Mouse (Mus musculus): ENCODE results near the gene Actn3. TPM values are rescaled to one million over a fixed set of nuclear protein-coding genes. Genes with fewer than 3 reads are reported as not detected.
"Not testable (repeated sequence)": the region's sequence is repeated elsewhere in the genome, so short reads cannot be mapped to it uniquely, and the experiment has no call there.

The Actn3 gene
- total RNA-seq, 2 experiments from 2014 or later, result not detected

DNA sequence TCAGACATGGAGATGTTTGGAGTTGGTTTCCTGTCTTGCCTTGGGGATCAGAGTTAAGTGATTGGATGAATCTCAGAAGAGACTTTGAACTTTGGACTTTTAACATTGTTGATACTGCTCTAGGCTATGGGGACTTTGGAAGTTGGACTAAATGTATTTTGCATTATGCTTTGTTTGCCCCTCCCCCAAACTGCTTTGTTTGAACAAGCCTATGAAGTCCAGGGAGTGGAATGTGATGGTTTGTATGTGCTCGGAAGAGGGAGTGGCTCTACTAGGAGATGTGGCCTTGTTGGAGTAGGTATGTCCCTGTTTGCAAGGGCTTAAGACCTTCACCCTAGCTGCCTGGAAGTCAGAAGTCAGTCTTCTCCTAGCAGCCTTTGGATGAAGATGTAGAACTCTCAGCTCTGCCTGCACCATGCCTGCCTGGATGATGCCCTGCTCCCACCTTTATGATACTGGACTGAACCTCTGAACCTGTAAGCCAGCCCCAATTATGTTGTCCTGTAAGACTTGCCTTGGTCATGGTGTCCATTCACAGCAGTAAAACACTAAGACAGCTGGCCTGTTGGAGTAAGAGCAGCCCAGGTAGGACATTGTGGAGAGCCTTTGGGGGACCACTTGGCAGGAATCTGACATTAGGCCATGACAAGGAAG lies 60.4 kb downstream of the Actn3 start:
- no peak for ATAC-seq (replicated peaks; ENCODE audit: low FRiP score, poor library complexity, severe bottlenecking)

DNA sequence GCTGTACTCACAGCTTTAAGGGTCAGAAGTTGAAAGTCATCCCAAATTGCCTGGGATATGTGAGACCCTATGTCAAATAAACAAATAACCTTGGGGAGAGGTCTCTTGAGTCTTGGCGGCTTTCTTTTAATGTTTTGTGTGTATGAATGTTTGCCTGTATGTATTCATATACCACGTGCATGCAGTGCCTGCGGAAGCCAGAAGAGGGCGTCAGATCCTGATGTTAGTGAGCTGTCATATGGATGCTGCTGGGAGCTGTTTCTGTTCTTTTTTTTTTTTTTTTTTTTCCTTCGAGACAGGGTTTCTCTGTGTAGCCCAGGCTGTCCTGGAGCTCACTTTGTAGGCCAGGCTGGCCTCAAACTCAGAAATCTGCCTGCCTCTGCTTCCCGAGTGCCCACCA lies 64.7 kb downstream of the Actn3 start:
- ATAC-seq (replicated peaks; ENCODE audit: low FRiP score, poor library complexity, severe bottlenecking), result no peak

DNA sequence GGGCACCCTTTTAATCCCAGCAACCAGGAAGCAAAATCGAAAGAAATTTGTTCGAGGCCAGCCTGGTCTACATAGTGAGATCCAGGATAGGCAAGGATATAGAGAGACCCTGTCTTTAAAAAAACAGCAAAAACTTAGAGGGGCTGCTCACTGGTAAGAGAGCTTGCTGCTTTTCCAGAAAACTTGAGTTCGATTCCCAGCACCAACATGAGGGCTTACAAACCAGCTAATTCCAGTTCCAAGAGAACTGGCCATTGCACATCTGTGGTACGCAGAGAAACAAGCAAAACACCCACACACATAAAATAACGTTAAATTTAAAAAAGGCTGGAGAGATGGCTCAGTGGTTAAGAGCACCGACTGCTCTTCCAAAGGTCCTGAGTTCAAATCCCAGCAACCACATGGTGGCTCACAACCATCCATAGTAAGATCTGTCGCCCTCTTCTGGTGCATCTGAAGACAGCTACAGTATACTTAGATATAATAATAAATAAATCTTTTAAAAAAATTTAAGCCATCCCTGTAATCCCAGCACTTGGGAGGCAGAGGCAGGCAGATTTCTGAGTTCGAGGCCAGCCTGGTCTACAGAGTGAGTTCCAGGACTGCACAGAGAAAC lies 65.3 kb downstream of the Actn3 start:
- not testable (repeated sequence) for ATAC-seq (replicated peaks; ENCODE audit: low FRiP score, poor library complexity, severe bottlenecking)

DNA sequence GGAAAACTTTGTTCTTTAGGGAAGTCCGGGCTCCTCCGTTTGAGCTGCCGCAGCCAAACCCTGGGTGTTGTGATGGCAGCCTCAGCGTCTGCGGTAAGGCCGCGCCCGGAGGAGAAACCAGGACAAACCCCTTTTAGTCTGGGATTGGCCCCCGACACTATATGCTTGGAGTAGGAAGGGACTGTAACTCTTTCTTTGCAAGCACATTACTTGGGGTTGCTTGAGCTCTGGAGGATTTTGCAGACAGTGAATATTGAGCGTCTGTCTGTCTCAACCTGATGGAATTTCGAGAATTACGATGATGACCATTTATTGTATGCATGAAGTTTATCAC lies 65.8 kb downstream of the Actn3 start:
- no peak for ATAC-seq (replicated peaks; ENCODE audit: low FRiP score, poor library complexity, severe bottlenecking)

Other genes with a start within 250 kb of the Actn3 start
- not detected in 2 replicates for gene Gm960, start 179.2 kb downstream of the Actn3 start, total RNA-seq (2015; ENCODE audit: low replicate concordance)
- 0.56 TPM in 1 of 2 replicates, not detected in the other for gene Gm960, start 179.2 kb downstream of the Actn3 start, total RNA-seq (2017; ENCODE audit: low replicate concordance)
- gene Sptbn2, start 166.7 kb downstream of the Actn3 start, total RNA-seq (2015; ENCODE audit: low replicate concordance), result not detected in 2 replicates
- not detected in 2 replicates for gene Sptbn2, start 166.7 kb downstream of the Actn3 start, total RNA-seq (2017; ENCODE audit: low replicate concordance)
- 0.58 and 4.0 TPM in 2 replicates for gene Rbm4b, start 121.4 kb downstream of the Actn3 start, total RNA-seq (2015; ENCODE audit: low replicate concordance)
- 6.6 and 7.5 TPM in 2 replicates for gene Rbm4b, start 121.4 kb downstream of the Actn3 start, total RNA-seq (2017; ENCODE audit: low replicate concordance)
- gene Rbm4, start 84.0 kb downstream of the Actn3 start, total RNA-seq (2015; ENCODE audit: low replicate concordance), result 50.5 and 66.9 TPM in 2 replicates
- gene Rbm4, start 84.0 kb downstream of the Actn3 start, total RNA-seq (2017; ENCODE audit: low replicate concordance), result 139 and 185 TPM in 2 replicates
- 7.7 and 74.0 TPM in 2 replicates for gene Gm21992, start 66.3 kb downstream of the Actn3 start, total RNA-seq (2015; ENCODE audit: low replicate concordance)
- 20.6 and 28.2 TPM in 2 replicates for gene Gm21992, start 66.3 kb downstream of the Actn3 start, total RNA-seq (2017; ENCODE audit: low replicate concordance)
- 63.8 and 73.6 TPM in 2 replicates for gene Rbm14, start 66.3 kb downstream of the Actn3 start, total RNA-seq (2015; ENCODE audit: low replicate concordance)
- 59.4 and 71.3 TPM in 2 replicates for gene Rbm14, start 66.3 kb downstream of the Actn3 start, total RNA-seq (2017; ENCODE audit: low replicate concordance)
- gene Ccs, start 38.6 kb downstream of the Actn3 start, total RNA-seq (2015; ENCODE audit: low replicate concordance), result 12.3 and 18.8 TPM in 2 replicates
- 24.4 and 66.9 TPM in 2 replicates for gene Ccs, start 38.6 kb downstream of the Actn3 start, total RNA-seq (2017; ENCODE audit: low replicate concordance)
- gene Ccdc87, start 38.5 kb downstream of the Actn3 start, total RNA-seq (2015; ENCODE audit: low replicate concordance), result not detected in 2 replicates
- gene Ccdc87, start 38.5 kb downstream of the Actn3 start, total RNA-seq (2017; ENCODE audit: low replicate concordance), result not detected in 2 replicates
- gene Ctsf, start 22.8 kb downstream of the Actn3 start, total RNA-seq (2015; ENCODE audit: low replicate concordance), result 79.7 and 90.9 TPM in 2 replicates
- gene Ctsf, start 22.8 kb downstream of the Actn3 start, total RNA-seq (2017; ENCODE audit: low replicate concordance), result 51.5 and 94.7 TPM in 2 replicates
- gene Zdhhc24, start 759 bp upstream of the Actn3 start, total RNA-seq (2015; ENCODE audit: low replicate concordance), result 4.0 and 12.1 TPM in 2 replicates
- 9.6 and 10.5 TPM in 2 replicates for gene Zdhhc24, start 759 bp upstream of the Actn3 start, total RNA-seq (2017; ENCODE audit: low replicate concordance)
- gene Bbs1, start 28.7 kb upstream of the Actn3 start, total RNA-seq (2015; ENCODE audit: low replicate concordance), result 0.84 and 1.5 TPM in 2 replicates
- gene Bbs1, start 28.7 kb upstream of the Actn3 start, total RNA-seq (2017; ENCODE audit: low replicate concordance), result 0.42 and 1.2 TPM in 2 replicates
- 4.6 and 7.5 TPM in 2 replicates for gene Dpp3, start 50.4 kb upstream of the Actn3 start, total RNA-seq (2015; ENCODE audit: low replicate concordance)
- 6.0 and 7.3 TPM in 2 replicates for gene Dpp3, start 50.4 kb upstream of the Actn3 start, total RNA-seq (2017; ENCODE audit: low replicate concordance)
- not detected in 2 replicates for gene Peli3, start 65.2 kb upstream of the Actn3 start, total RNA-seq (2015; ENCODE audit: low replicate concordance)
- gene Peli3, start 65.2 kb upstream of the Actn3 start, total RNA-seq (2017; ENCODE audit: low replicate concordance), result not detected in 2 replicates
- 3.7 and 4.4 TPM in 2 replicates for gene Mrpl11, start 84.2 kb upstream of the Actn3 start, total RNA-seq (2015; ENCODE audit: low replicate concordance)
- 1.8 and 7.8 TPM in 2 replicates for gene Mrpl11, start 84.2 kb upstream of the Actn3 start, total RNA-seq (2017; ENCODE audit: low replicate concordance)
- gene Npas4, start 112.4 kb upstream of the Actn3 start, total RNA-seq (2015; ENCODE audit: low replicate concordance), result not detected in 2 replicates
- not detected in 2 replicates for gene Npas4, start 112.4 kb upstream of the Actn3 start, total RNA-seq (2017; ENCODE audit: low replicate concordance)
- not detected in 2 replicates for gene Slc29a2, start 146.0 kb upstream of the Actn3 start, total RNA-seq (2015; ENCODE audit: low replicate concordance)
- gene Slc29a2, start 146.0 kb upstream of the Actn3 start, total RNA-seq (2017; ENCODE audit: low replicate concordance), result not detected in 2 replicates
- gene B4gat1, start 160.9 kb upstream of the Actn3 start, total RNA-seq (2015; ENCODE audit: low replicate concordance), result 0.84 and 1.2 TPM in 2 replicates
- not detected in 2 replicates for gene B4gat1, start 160.9 kb upstream of the Actn3 start, total RNA-seq (2017; ENCODE audit: low replicate concordance)
- 0.38 TPM in 1 of 2 replicates, not detected in the other for gene AC124502.3, start 161.0 kb upstream of the Actn3 start, total RNA-seq (2015; ENCODE audit: low replicate concordance)
- gene AC124502.3, start 161.0 kb upstream of the Actn3 start, total RNA-seq (2017; ENCODE audit: low replicate concordance), result 1.7 TPM in 1 of 2 replicates, not detected in the other
- 0.96 and 10.4 TPM in 2 replicates for gene Brms1, start 163.4 kb upstream of the Actn3 start, total RNA-seq (2015; ENCODE audit: low replicate concordance)
- 12.7 and 17.6 TPM in 2 replicates for gene Brms1, start 163.4 kb upstream of the Actn3 start, total RNA-seq (2017; ENCODE audit: low replicate concordance)
- gene Rin1, start 172.6 kb upstream of the Actn3 start, total RNA-seq (2015; ENCODE audit: low replicate concordance), result not detected in 2 replicates
- gene Rin1, start 172.6 kb upstream of the Actn3 start, total RNA-seq (2017; ENCODE audit: low replicate concordance), result 0.09 TPM in 1 of 2 replicates, not detected in the other
- gene Cd248, start 190.2 kb upstream of the Actn3 start, total RNA-seq (2015; ENCODE audit: low replicate concordance), result 0.84 TPM in 1 of 2 replicates, not detected in the other
- 0.09 and 0.42 TPM in 2 replicates for gene Cd248, start 190.2 kb upstream of the Actn3 start, total RNA-seq (2017; ENCODE audit: low replicate concordance)
- not detected in 2 replicates for gene Tmem151a, start 207.6 kb upstream of the Actn3 start, total RNA-seq (2015; ENCODE audit: low replicate concordance)
- gene Tmem151a, start 207.6 kb upstream of the Actn3 start, total RNA-seq (2017; ENCODE audit: low replicate concordance), result not detected in 2 replicates
- gene Yif1a, start 210.6 kb upstream of the Actn3 start, total RNA-seq (2015; ENCODE audit: low replicate concordance), result 6.3 and 7.1 TPM in 2 replicates
- 1.9 and 2.5 TPM in 2 replicates for gene Yif1a, start 210.6 kb upstream of the Actn3 start, total RNA-seq (2017; ENCODE audit: low replicate concordance)
- gene Cnih2, start 220.6 kb upstream of the Actn3 start, total RNA-seq (2015; ENCODE audit: low replicate concordance), result not detected in 2 replicates
- not detected in 2 replicates for gene Cnih2, start 220.6 kb upstream of the Actn3 start, total RNA-seq (2017; ENCODE audit: low replicate concordance)
- gene Rab1b, start 229.2 kb upstream of the Actn3 start, total RNA-seq (2015; ENCODE audit: low replicate concordance), result 14.4 and 23.6 TPM in 2 replicates
- gene Rab1b, start 229.2 kb upstream of the Actn3 start, total RNA-seq (2017; ENCODE audit: low replicate concordance), result 19.4 and 22.9 TPM in 2 replicates
- 4.2 TPM in 1 of 2 replicates, not detected in the other for gene Klc2, start 240.7 kb upstream of the Actn3 start, total RNA-seq (2015; ENCODE audit: low replicate concordance)
- gene Klc2, start 240.7 kb upstream of the Actn3 start, total RNA-seq (2017; ENCODE audit: low replicate concordance), result 1.4 TPM in 1 of 2 replicates, not detected in the other